Mouse (Mus musculus) forebrain, postnatal 0 days (tissue): ENCODE measurements around the gene Fam32a. TPM values are rescaled to one million over a fixed set of nuclear protein-coding genes. Genes with fewer than 3 reads are reported as not detected.

ENCODE experiments used
- ATAC-seq: fragments of 200-750 bp; cut with Nextera tagmentation; 2 replicates; pipeline ENCODE4 v1.8.0; 2017; ENCODE audit warnings: mild to moderate bottlenecking, moderate library complexity
- DNase-seq: peaks from one replicate; pipeline ENCODE4 v3.0.0-alpha.2; 2015
- H3K27ac ChIP-seq: fragments of 300-500 bp; sonication (generic); 2 replicates; pipeline ENCODE4 v1.5.1; 2014; ENCODE audit warnings: low read depth, mild to moderate bottlenecking, antibody characterized with exemption, low read length, moderate library complexity, mixed read lengths
- H3K27me3 ChIP-seq: fragments of 300-500 bp; sonication (generic); 2 replicates; pipeline ENCODE4 v1.6.1; 2014; ENCODE audit warnings: mild to moderate bottlenecking, low read length, mixed read lengths; ENCODE audit not compliant: insufficient read depth
- H3K36me3 ChIP-seq: fragments of 300-500 bp; sonication (generic); 2 replicates; pipeline ENCODE4 v1.6.1; 2014; ENCODE audit warnings: mild to moderate bottlenecking, moderate library complexity; ENCODE audit not compliant: insufficient read depth
- H3K4me1 ChIP-seq: fragments of 300-500 bp; sonication (generic); 2 replicates; pipeline ENCODE4 v1.6.1; 2014; ENCODE audit warnings: antibody characterized with exemption; ENCODE audit not compliant: insufficient read depth
- H3K4me2 ChIP-seq: fragments of 300-500 bp; sonication (generic); 2 replicates; pipeline ENCODE4 v1.6.1; 2014; ENCODE audit warnings: low read depth, mild to moderate bottlenecking, moderate library complexity
- H3K4me3 ChIP-seq: fragments of 300-500 bp; sonication (generic); 2 replicates; pipeline ENCODE4 v1.5.1; 2014; ENCODE audit warnings: low read depth, low read length, mixed read lengths
- H3K9ac ChIP-seq: fragments of 300-500 bp; sonication (generic); 2 replicates; pipeline ENCODE4 v1.6.1; 2014; ENCODE audit warnings: mild to moderate bottlenecking
- H3K9me3 ChIP-seq: fragments of 300-500 bp; sonication (generic); 2 replicates; pipeline ENCODE4 v1.6.1; 2016; ENCODE audit warnings: low read length
- CTCF ChIP-seq: sonication (generic); IDR thresholded peaks from 2 replicates; pipeline ENCODE4 v1.5.1; 2016; ENCODE audit warnings: antibody characterized with exemption, control low read depth, low read depth
- WGBS: fragments of 180-500 bp; shearing (Covaris S2); extraction: QIAGEN DNeasy Blood & Tissue Kit; methylation state at CpG from one replicate; pipeline ENCODE4 v1.1.7; 2014; 5-methylcytosine and 5-hydroxymethylcytosine counted together
- polyA plus RNA-seq: library from polyadenylated mRNA; unstranded; fragments of >200 nt; fragmentation: Nextera tagmentation; extraction: Ambion mirVana; gene quantifications from 2 replicates; pipeline ENCODE4 v1.2.1, GENCODE M21; 2015
- total RNA-seq: library from RNA; depleted of rRNA; stranded (reverse); fragments of >200 nt; gene quantifications from 2 replicates; pipeline ENCODE4 v1.2.3, GENCODE M21; 2014

The Fam32a gene
- total and polyA plus RNA-seq, 2 experiments from 2014 or later, result 107 to 147 TPM

DNA sequence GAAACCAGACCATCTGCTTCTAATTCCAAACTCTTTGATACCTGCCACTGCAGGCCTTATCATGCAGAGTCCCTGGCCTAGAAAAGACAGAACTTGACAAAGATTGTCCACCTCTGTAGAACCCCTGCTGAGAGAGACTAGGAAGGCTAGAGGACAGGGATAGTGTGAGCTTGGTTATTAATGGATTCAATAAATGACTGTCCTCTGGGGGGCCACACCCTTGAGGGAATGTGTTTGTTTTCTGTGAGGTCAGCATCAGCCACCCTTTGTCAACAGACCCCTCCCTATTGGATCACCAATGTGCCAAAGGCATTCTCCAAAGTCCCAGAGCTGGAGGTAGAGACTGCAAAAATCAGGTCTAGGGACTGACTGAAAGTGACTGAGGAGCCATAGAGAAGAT, 27.5 kb upstream of the Fam32a start:
- no peak overlapping the region for H3K4me3 ChIP-seq
- ATAC-seq (no peak), DNase-seq (no peak)

DNA sequence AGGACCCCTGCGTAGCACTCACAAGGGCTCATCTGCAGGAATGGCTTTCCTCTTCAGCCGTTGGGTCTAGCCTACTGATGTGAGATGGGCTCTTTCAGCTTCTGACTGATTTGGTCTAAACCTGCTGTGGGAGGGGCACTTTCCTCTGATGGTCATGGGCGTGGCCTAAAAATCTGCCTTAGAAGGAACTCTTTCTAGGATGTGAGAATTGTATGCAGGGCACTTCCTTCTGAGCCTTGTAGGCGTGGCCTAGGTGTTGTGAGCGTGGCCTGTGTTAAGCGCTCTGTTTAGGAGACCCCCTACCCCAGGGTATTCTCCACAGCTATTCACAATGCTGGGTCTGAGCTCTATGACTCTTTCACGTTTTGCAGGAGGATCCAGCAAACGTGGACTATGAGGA, 21.5 kb upstream of the Fam32a start:
- TF ChIP-seq CTCF, result no peak
- Histone ChIP-seq H3K4me1 (no peaks in the 10 kb centered on the region), H3K36me3 (no peaks in the 10 kb centered on the region), H3K9me3 (peaks cover 4% of the 10 kb centered on the region; the same call in 1 of the 2 replicates), H3K4me3 (no peak overlapping the region), H3K4me2 (no peak overlapping the region), H3K27ac (no peak overlapping the region), H3K9ac (no peak overlapping the region), H3K27me3 (no peaks in the 10 kb centered on the region; the same call in 1 of the 2 replicates)
- ATAC-seq (no peak), DNase-seq (no peak)
- 63% methylated on average over 8 of the region's 8 CpGs for WGBS

More for the DNA sequence above, 27.5 kb upstream of the Fam32a start:
- no peak for TF ChIP-seq CTCF
- Histone ChIP-seq H3K9ac (no peak overlapping the region), H3K36me3 (no peaks in the 10 kb centered on the region), H3K27me3 (no peaks in the 10 kb centered on the region; the same call in 1 of the 2 replicates), H3K4me1 (no peaks in the 10 kb centered on the region), H3K4me2 (no peak overlapping the region), H3K27ac (no peak overlapping the region), H3K9me3 (no peaks in the 10 kb centered on the region)

- H3K4me1 ChIP-seq, result no peaks in the 10 kb centered on the region
- TF ChIP-seq CTCF, result no peak
- ATAC-seq, result no peak
- no peak overlapping the region for H3K4me3 ChIP-seq
- no peak for DNase-seq
- H3K9ac ChIP-seq, result no peak overlapping the region
- no peaks in the 10 kb centered on the region for H3K36me3 ChIP-seq
- no peak overlapping the region for H3K27ac ChIP-seq
- no peaks in the 10 kb centered on the region for H3K9me3 ChIP-seq
- H3K4me2 ChIP-seq, result no peak overlapping the region
- H3K27me3 ChIP-seq, result no peaks in the 10 kb centered on the region; the same call in 1 of the 2 replicates
- 76% methylated on average over 1 of the region's 1 CpGs for WGBS
These were observed 10.9 kb upstream of the Fam32a start for GRCm38 (mm10) chr8:72208582-72208981.

DNA sequence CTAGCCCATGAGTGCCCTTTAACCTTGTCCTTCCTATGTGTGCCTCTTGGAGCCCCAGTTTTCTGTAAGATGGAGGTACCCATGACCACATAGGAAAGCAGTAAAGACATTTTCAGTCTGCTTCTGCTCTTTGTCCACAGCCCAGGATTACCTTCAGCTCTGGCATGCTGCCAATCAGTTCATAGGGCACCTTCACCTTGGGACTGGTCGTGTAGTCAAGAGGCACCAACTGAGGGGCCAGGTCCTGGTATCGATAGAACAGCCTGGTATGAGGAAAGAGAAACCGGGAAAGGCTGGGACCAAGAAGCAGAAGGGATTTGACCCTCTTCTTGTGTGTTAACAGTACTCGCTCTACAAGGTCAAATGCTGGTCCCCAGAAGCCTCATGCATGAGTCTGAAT, 9.3 kb upstream of the Fam32a start:
- Histone ChIP-seq H3K27me3 (peaks cover 4% of the 10 kb centered on the region), H3K4me3 (no peak overlapping the region), H3K9me3 (no peaks in the 10 kb centered on the region), H3K9ac (no peak overlapping the region), H3K4me2 (no peak overlapping the region), H3K36me3 (no peaks in the 10 kb centered on the region), H3K27ac (no peak overlapping the region), H3K4me1 (no peaks in the 10 kb centered on the region)
- ATAC-seq (no peak), DNase-seq (no peak)
- WGBS, result 79% methylated on average over 4 of the region's 4 CpGs
- no peak for TF ChIP-seq CTCF

GRCm38 (mm10) chr8:72210710-72211109, 8.8 kb upstream of the Fam32a start:
- DNase-seq, result no peak
- H3K4me1 ChIP-seq, result no peaks in the 10 kb centered on the region
- H3K27ac ChIP-seq, result no peak overlapping the region
- no peak overlapping the region for H3K9ac ChIP-seq
- no peak overlapping the region for H3K4me2 ChIP-seq
- H3K36me3 ChIP-seq, result no peaks in the 10 kb centered on the region
- ATAC-seq, result no peak
- no peak overlapping the region for H3K4me3 ChIP-seq
- TF ChIP-seq CTCF, result no peak
- peaks cover 4% of the 10 kb centered on the region for H3K27me3 ChIP-seq
- 65% methylated on average over 2 of the region's 2 CpGs for WGBS
- no peaks in the 10 kb centered on the region for H3K9me3 ChIP-seq

DNA sequence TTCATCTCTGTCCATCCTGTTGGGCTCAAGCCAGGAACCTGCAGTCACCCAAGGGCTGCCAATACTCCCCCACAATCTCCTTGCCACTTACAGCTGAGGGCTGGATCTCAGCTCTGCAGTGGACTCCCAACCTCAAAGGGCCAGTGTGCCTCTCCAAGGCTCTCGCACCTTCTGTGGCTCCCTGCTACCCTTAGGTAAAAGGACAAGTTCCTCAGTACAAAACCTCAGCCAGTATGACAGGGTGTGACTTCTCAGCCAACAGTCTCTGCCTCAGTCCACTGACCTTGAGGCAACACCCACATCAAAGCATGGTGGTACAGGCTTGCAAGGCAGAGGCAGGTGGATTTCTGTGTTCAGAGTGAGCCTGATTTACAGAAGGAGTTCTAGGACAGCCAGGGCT, 7.7 kb upstream of the Fam32a start:
- peaks cover 4% of the 10 kb centered on the region for H3K27me3 ChIP-seq
- H3K36me3 ChIP-seq, result no peaks in the 10 kb centered on the region
- ATAC-seq (no peak), DNase-seq (no peak)
- H3K4me1 ChIP-seq, result no peaks in the 10 kb centered on the region
- 87% methylated on average over 1 of the region's 1 CpGs for WGBS
- no peak overlapping the region for H3K4me2 ChIP-seq
- H3K9me3 ChIP-seq, result no peaks in the 10 kb centered on the region
- H3K27ac ChIP-seq, result no peak overlapping the region
- no peak for TF ChIP-seq CTCF
- no peak overlapping the region for H3K4me3 ChIP-seq
- H3K9ac ChIP-seq, result no peak overlapping the region

DNA sequence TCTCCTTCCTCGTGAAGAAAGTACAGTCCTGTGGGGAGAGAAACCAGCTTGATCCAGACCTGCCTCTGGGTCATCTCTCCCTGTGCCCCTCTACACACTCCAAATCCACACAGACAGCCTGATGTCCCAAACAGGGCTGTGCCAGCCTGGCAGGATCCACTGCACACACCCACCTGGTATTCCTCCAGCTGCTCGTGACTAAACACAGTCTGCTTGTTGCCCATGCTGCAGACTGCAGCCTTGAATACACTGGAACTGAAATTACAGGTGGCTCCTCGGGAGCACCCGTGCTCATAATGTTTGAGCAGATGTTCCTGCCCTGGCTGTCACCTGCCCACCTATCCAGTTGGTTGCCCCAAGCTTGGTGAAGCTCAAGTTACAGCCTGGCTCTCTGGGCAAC, 6.8 kb upstream of the Fam32a start, which contains the start of gene Cib3:
TSS of gene Cib3 (minus strand) at position 87 of the 400 bp plus-strand sequence.
- 61% methylated on average over 4 of the region's 4 CpGs for WGBS
- ATAC-seq (no peak), DNase-seq (no peak)
- Histone ChIP-seq H3K4me1 (no peaks in the 10 kb centered on the region), H3K9ac (no peak within 1 kb of the TSS), H3K27ac (no peak within 1 kb of the TSS), H3K27me3 (peaks cover 4% of the 10 kb centered on the region), H3K9me3 (no peaks in the 10 kb centered on the region), H3K36me3 (no peaks in the 10 kb centered on the region), H3K4me3 (no peak within 1 kb of the TSS), H3K4me2 (no peak within 1 kb of the TSS)
- TF ChIP-seq CTCF, result no peak

DNA sequence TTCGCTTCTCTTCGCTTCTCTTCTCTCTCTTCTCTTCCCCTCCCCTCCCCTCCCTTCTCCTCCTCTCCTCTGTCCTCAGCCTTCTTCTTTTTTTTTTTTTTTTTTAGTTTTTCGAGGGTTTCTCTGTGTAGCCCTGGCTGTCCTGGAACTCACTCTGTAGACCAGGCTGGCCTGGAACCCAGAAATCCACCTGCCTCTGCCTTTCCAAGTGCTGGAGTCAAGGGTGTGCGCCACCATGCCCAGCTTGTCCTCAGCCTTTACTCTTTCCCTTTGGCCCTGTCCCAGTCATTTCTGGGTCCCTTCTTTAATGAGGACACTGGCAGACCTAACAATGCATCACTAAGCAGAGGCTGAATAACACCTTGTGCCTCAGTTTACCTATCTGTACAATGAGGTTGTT, 6.0 kb upstream of the Fam32a start, which contains the start of gene Gm11034:
TSS of gene Gm11034 (minus strand) at position 101 of the 400 bp plus-strand sequence.
- Histone ChIP-seq H3K9me3 (no peaks in the 10 kb centered on the region), H3K4me3 (no peak within 1 kb of the TSS), H3K4me1 (no peaks in the 10 kb centered on the region), H3K9ac (no peak within 1 kb of the TSS), H3K4me2 (no peak within 1 kb of the TSS), H3K27me3 (peaks cover 4% of the 10 kb centered on the region), H3K36me3 (no peaks in the 10 kb centered on the region), H3K27ac (no peak within 1 kb of the TSS)
- no peak for DNase-seq
- WGBS, result 77% methylated on average over 4 of the region's 4 CpGs
- no peak for ATAC-seq
- TF ChIP-seq CTCF, result no peak
